Mouse (Mus musculus): ENCODE data around the gene Pdzd2. TPM values are rescaled to one million over a fixed set of nuclear protein-coding genes. Genes with fewer than 3 reads are reported as not detected.

Pdzd2 gene
- total RNA-seq, 2 experiments from 2014 or later: 47.4 to 55.9 TPM

DNA sequence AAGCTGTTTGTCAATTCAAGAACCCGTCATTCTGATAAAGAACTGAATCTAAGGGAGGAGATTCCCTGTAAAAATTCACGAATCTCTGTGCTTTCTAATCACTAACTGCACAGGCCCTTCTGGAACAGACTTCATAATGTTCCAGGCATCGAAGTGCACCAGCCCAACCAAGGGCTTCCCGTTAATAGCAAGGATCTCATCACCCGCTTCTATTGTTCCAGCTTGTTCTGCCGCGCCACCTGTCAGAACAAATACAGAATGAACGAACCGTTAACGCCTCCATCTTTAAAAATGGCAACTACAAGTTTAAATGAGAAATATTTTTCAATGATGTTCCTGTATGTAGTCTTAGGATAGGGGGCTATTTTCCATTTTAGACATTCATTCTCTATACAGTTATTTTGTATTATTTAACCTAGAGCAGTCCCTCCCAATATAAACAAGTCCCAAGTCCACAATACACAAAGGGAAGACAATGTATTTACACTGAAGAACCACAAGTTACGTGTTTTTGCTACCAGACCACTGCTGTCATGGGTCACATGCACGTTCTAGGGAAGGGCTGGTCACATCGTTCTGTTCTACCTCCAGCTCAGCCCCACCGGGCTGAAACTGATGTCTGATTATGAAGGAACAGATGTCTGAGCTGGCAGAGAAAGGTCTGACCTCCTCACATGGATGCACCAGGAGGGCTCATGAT is 377.6 kb downstream of the Pdzd2 start:
- DNase-seq (ENCODE audit: low spot score in 2 of 2): peak; percentile 37 to 81

DNA sequence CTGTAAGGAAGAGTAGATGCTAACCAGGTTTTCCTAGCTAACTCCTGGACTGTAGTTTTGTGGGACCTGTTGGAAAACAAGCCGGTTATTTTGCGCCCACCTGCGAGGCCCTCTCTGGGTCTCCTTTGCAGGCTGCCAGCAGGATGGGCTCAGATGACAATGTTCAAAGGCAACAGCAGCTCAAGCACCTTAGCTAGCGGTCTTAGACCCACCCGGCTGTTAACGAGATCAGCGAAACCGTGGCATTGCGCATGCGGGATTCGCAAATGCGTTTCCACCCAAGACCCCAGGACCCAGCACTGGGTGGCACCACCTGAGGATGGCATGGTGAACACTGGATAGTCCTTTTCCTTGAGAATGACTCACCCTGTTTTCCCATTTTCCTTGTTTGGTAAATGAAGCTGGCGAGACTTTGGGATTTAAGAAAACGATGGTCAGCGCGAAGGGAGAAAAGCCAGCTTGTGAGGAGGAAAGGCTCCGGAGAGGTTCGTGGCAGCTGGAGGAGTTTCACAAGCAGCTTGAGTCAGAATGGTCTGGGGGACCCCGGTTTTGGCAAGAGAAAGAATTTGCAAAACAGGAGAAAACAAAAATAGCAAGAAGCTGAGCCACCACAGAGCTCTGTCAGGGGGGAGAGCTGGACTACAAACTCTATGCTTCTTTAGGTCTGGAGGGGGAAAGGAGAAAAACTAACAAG is 379.1 kb downstream of the Pdzd2 start:
- no peak for DNase-seq (ENCODE audit: low spot score in 2 of 2)

DNA sequence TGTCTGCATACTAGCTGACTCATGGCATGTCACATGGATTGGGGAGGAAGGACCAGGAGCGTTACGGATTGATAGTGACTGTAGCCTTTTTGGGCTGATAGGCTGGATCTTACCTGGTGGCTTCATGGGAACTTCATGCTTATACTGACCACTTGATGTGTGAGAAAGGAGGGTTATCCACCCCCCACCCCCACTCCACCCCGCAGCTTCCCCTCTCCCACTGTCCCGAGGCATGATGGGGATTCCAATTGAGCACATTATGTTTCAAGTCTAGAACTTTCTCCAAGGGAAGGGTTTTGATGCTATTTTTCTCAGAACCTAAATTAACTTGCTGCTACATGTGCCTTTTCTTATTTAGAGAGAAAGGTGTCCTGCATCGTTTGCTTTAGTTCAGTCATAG is 381.3 kb downstream of the Pdzd2 start:
- no peak for DNase-seq (ENCODE audit: low spot score in 2 of 2)

DNA sequence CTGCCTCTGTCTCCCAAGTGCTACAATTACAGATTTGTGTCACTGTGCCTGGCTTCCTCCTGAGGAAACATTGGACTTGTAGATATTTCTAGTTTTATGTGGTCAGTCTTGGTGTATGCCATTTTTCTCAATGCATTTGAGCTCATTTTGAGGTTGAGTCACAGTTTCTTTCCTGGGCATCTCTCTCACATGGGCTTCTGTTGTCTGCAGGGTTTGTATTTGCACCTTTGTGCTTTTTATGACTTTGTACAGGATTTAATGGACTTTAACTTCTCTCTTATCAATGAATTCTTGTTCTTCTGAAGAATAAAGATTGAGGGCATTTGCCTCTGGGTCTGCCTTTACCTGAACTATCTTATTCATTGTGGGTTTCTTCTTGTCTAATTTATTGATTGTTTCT is 382.3 kb downstream of the Pdzd2 start:
- no peak for DNase-seq (ENCODE audit: low spot score in 2 of 2)

DNA sequence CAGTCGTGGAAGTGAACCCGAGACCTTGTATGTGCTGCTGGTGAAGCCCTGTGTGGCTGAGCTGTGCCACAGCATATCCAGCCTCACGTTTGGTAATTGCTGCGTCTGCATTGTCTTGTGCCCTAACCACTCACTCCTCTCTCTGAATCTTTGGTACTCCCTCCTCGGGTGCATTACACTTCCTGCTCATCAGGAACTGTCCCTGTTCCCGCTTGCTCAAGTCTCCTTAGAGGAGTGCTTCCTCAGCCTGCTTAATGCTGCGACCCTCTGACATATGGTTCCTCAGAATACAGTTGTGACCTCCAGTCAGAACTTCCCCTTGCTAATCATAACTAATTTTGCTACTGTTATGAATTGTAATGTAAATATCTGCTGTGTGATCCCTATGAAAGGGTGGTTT is 383.8 kb downstream of the Pdzd2 start:
- no peak for DNase-seq (ENCODE audit: low spot score in 2 of 2)

DNA sequence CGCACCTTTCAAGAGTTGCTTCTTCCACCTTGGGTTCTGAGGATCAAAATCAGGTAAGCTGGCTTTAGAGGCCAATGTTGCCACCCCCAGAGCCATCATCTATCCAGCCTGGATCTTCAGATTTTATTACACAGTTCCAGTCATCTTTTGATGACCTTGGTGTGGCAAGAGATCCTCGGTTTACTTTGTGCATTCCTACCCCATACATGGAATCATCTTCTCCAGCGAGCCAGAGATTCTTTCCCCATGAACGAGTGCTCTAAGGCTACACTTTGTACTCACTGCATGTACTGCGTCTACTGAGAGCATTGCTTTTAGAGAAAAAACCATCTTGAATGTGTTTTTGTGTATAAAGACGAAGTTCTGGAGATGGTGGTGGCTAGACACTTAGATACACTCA is 384.5 kb downstream of the Pdzd2 start:
- DNase-seq (ENCODE audit: low spot score in 2 of 2): no peak

DNA sequence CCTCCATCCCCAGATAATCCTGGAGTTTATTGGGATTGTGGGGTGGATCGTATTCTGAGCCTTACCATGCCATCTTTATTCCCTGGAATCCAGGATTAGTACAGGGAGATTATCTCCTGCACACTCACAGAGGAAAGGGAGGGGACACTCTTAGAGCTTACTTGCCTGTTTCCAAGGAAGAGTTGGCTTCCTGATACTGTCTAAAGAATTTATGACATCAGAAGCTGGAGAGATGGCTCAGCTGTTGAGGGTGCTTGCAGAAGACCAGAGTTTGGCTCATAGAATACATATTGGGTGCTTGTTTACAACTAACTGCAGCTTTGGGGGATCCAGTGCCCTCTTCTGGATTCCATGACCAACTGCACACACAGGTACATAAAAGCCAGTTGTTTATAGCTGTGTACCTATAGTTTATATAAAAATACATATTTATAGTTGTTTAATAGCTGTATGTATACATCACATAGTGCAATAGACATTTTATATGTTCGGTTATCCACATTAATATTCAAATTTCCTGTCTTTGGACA is 385.4 kb downstream of the Pdzd2 start:
- no peak for DNase-seq (ENCODE audit: low spot score in 2 of 2)

DNA sequence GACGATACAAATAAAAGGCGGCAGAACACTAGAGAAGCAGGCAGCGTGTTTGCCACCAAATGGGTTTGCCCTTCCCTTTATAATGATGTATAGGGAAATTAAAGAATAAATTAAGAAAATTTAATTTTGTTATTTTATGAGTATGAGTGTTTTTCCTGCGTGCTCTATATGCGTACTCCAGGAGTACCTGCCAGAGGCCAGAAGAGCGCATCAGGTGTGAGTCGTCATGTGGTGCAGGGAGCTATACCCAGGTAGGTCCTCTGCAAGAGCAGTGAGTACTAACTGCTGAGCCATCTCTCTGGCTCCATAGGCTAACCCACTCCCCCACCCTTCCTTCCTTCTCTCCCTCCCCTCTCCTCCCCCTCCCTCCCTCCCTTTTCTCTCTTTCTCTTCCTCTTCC is 388.3 kb downstream of the Pdzd2 start:
- DNase-seq (ENCODE audit: low spot score in 2 of 2): no peak

DNA sequence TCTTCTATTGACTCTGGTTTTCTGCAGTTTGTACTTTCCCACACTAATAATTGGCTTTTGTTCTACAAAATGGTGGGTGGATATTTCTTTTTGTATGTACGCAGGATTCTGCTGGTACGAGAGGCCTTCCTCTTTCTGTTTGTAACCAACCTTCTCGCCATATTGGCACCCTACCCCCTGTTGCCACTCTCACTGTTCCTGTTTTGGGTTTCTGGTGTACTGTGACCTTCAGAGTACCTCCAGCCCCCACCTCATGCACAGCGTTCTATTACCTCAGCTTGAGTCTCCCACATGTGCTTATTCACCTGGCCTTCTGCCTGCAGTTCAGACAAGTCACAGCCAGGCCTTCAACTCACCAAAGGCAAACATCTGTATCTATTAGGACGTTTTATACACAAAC is 389.9 kb downstream of the Pdzd2 start:
- DNase-seq (ENCODE audit: low spot score in 2 of 2): no peak

DNA sequence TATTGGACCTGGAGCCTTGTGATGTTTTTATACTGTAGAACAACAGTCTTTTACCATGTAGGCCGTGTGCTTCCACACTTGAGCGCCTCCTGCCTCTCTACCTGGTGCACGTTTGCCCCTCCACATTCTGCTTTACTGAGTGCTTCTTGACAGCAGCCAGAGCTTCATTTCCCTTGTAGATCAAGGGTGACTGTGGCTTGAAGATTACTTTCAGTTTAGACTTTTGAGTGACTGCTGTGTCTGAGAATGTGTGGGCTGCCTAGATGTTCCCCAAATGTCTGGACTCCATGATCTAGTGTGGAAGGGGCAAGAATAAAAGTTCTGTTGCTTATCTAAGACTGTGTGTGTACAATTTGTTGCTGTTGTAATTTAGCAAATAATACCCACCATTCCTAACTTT is 390.8 kb downstream of the Pdzd2 start:
- DNase-seq (ENCODE audit: low spot score in 2 of 2): no peak

DNA sequence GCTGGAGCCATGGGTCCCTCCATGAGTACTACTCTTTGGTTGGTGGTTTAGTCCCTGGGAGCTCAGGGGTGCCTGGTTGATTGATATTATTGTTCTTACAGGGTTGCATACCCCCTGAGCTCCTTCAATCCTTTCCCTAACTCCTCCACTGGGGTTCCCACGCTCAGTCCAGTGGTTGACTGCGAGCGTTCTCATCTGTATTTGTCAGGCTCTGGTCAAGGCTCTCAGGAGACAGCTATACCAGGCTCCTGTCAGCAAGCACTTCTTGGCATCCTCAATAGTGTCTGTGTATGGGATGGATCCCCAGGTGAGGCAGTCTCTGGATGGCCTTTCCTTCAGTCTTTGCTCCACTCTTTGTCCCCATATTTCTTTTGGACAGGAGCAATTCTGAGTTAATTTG is 392.8 kb downstream of the Pdzd2 start:
- DNase-seq (ENCODE audit: low spot score in 2 of 2): no peak

DNA sequence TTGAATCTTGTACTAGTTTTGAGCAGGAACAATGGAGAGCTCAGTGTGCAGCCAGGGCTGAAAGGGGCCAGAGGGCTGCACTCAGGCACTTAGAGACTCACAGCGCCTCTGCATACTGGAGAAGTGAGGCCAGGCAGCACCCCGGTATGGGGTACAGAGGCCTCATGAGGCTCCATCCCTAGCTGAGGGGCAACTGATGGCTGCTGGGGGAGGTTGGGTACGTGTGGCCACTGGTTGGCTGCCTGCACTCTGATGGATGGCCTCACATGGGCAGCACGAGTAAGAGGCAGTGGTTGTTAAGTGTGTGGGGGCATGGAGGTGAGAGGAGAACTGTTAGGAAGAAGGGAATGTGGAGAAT is 398.3 kb downstream of the Pdzd2 start:
- DNase-seq (ENCODE audit: low spot score in 2 of 2): no peak

DNA sequence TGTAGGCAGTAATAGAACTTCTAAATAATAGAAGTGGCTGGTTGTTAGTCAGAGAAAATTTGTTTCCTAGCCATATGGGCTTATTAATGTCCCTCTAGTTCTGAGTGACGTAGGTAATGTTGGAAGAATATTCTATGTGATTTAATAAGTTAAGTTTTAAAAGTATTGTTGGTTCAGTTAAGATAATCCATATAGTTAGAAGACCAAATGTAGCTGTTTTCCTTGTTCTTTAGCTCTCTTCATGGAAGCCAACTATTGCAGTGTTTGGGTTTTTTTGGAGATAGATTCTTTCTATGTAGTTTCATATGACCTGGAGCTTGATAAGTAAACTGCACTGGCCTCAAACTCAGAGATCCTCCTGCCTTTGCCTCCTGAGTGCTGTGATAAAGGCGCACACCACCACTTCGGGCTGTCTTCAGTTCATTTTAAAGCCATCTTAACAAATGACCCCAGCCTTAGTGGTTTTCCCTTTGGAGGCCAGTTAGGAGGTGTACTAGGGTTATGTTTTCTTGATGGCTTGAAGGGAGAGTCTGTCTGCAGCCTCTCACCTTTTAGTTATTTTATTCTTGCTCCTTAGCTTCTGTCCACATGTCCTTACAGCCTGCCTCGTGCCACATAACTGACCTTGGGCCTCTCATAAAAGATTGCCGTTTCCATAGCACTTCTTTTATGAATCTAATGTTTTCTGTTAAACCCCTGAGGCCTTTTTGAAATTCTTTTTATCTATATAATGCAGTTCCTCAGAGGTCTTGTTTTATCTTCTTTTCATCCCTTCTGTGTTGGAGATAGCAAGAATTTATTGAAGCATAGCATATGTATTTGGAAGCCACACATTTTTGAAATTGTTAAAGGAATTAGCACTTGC is 399.0 kb downstream of the Pdzd2 start:
- DNase-seq (ENCODE audit: low spot score in 2 of 2): no peak

DNA sequence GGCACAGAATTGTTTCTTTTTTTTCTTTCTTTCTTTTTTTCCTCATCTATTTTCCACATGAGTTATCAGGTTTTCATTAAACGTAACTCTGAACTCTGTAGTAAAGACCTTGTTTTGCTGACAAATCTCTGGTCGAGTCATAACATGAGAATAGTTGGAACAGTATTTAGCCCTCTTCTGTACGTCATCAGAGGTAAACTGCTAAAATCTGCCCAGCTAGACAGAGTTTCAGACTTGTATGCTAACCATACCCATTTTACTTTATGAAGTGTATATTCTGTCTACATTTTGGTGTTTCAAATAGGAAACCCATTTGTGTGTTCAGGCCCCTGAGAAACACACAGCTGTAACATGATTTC is 402.0 kb downstream of the Pdzd2 start:
- no peak for DNase-seq (ENCODE audit: low spot score in 2 of 2)

DNA sequence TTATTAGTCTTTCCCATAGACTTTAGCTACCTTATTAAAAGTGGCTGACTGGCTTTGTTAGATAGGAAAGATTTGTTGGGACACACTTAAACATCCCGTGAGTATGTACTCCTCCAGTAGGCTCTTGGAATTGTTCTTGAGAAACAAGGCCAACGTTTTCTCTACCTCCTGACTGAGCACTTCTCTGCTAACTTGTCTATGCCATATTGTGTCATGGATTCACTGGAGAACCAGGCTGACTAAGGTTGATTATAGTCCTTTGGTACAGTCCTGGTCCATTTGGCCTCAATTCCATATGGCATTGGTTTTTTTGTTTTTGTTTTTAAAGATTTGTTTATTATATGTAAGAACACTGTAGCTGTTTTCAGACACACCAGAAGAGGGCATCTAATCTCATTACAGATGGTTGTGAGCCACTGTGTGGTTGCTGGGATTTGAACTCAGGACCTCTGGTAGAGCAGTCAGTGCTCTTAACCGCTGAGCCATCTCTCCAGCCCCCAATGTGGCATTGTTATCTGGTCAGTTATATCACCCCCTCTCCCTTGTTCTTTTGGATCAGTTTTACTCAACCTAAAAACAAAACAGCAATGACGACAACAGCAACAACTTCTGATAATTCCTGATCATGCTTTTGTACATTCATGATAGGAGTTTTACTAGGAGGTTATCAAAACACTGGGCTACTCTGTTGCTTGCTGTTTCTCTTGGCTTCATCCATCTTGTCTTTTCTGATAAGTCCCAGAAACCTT is 402.5 kb downstream of the Pdzd2 start:
- no peak for DNase-seq (ENCODE audit: low spot score in 2 of 2)

DNA sequence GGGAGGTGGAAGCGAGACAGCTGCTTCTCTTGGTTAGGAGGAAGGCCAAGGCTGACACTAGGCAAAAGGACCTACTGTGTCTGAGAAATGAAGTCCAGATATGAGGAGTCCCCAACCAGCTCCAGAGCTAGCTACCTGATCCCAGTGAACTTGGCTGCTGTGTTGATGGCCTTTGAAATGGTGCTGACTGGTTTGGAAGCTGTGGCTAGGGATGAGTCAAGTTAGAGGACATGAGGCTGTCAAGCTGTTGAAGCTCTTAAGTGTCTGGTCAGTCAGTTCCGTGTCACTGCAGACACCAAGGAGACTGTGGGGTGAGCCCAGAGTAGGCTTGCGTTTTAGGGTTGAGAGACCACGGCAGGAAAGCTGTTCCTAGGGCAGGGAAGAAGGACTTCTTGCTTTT is 405.3 kb downstream of the Pdzd2 start:
- no peak for DNase-seq (ENCODE audit: low spot score in 2 of 2)

DNA sequence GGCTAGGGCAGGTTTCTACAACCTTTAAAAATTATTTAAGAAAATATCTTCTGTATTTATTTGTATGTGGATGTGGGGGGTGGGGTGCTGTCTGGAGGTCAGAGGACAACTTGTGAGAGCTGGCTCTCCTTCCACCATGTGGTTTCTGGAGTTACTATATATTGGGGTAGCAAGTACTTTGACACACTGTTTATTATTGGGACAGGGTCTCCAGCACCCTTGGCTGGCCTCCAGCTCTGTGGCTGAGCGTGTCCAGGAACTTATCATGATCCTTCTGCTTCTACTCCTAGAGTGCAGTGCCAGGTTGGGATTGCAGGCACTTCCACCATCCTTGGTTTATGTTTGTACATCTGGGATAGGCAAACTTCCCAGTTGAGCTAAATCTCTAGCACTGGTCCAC is 408.4 kb downstream of the Pdzd2 start:
- no peak for DNase-seq (ENCODE audit: low spot score in 2 of 2)

DNA sequence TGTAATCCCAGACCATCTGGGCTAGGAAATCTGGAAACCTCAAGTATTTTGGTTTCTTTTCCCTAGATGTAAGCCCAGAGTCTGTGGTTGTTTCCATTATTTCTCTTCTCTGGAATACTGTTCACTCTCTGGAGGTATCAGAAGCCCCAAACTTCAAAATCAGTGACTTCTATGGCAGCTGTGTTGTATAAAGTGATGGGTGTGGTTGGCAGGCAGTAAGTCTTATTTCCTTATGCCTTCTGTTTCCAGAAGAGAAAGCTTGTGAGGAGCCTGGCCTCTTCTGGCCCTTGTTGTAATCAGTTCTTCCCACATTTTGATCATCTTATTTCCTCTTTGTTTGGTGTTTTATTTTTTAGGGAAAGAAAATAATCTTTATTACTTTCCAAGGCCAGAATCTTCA is 408.8 kb downstream of the Pdzd2 start:
- DNase-seq (ENCODE audit: low spot score in 2 of 2): no peak

DNA sequence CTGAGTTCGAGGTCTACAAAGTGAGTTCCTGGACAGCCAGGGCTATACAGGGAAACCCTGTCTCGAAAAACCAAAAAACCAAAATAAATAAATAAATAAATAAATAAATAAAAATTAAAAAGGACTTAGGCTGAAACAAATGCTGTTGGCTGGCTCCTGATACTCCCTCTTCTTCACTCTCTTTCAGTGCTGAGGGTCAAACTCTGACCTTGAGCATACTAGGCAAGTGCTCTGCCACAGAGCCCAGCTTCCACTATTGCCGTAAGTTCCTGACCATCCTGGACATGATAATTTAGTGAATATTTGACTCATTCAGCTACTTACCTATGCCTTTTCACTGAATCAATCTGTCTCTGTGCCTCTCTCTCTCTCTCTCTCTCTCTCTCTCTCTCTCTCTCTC is 409.3 kb downstream of the Pdzd2 start:
- DNase-seq (ENCODE audit: low spot score in 2 of 2): no peak

DNA sequence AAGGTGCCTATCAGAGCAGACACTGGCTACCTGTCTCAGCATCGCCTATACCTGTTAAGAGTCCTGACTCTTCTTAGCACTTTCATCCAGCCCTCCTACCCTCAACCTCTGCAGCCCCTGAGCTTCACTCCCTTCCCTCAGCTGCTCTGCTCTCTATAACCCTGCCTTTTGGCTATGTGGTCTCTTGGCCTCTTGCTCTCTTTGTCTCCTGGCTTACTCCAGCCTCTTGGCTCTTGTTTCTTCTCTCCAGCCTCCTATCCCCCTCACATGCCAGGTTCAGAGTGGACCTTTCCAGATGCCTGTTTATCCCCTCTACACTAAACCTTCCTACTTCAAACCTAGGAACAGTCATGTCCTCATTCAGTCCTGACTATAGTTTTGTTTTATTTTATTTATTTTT is 415.4 kb downstream of the Pdzd2 start:
- no peak for DNase-seq (ENCODE audit: low spot score in 2 of 2)

DNA sequence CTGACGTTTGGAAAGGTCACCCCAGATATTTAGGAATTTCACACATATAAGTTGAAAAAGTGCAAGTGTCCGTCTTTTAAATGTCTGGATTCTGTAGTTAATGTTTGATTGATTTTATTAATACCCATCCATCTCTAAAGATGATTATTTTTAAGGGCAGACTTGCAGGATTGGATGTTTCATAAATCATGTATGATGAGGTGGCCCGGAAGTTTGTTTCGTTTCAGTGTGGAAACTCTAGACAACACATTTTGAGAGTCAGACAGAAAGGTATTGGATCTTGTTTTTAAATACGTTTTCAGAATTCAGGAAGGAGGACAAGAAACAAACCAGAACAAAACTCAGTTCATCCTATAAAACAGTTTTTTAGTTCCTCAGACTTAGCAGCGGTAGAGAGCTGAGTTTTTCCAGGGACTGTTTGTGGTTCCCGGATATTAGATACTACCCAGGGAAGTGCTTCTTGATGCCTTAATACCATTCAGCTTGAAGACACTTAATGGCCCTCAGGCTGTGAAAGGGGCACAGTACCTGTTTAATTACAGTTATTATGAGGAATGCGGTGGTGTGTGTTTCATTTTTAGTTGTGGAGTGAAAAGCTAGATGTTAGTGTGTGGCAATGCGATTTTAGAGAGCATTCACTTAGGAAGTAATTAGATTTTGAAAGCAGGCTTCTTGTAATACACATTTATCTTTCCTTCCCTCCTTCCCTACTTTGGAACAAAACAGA is 416.9 kb downstream of the Pdzd2 start:
- DNase-seq (ENCODE audit: low spot score in 2 of 2): no peak

All from layer of hippocampus, adult 18-20 months (tissue).